Mouse (Mus musculus) E14TG2a.4 (cell line): ENCODE results near the gene Ranbp2.
A peak's percentile ranks its signal among the peaks of the same experiment; 100 is the strongest.

Source experiments
- H3K27me3 ChIP-seq: 2 replicates; pipeline ENCODE4 v1.6.1; 2014; ENCODE audit warnings: low read length, control low read depth; ENCODE audit not compliant: insufficient read depth
- H3K36me3 ChIP-seq: 2 replicates; pipeline ENCODE4 v1.6.1; 2014; ENCODE audit warnings: low read length, control low read depth; ENCODE audit not compliant: insufficient read depth
- H3K4me1 ChIP-seq: replicated peaks from 2 replicates; pipeline ENCODE4 v1.6.1; 2014; ENCODE audit warnings: low read depth, low read length, control low read depth
- H3K4me3 ChIP-seq: replicated peaks from 2 replicates; pipeline ENCODE4 v1.5.1; 2014; ENCODE audit warnings: mild to moderate bottlenecking, low read length
- H3K9me3 ChIP-seq: 2 replicates; pipeline ENCODE4 v1.6.1; 2014; ENCODE audit warnings: low read length, control low read depth
- CTCF ChIP-seq: conservative IDR thresholded peaks from 2 replicates; pipeline ENCODE4 v1.5.1; 2014; ENCODE audit warnings: low read length
- NANOG ChIP-seq: IDR thresholded peaks from 2 replicates; pipeline ENCODE4 v1.6.1; 2014; ENCODE audit warnings: borderline replicate concordance, low read length, mixed read lengths
- POU5F1 ChIP-seq: IDR thresholded peaks from 2 replicates; pipeline ENCODE4 v1.6.1; 2014; ENCODE audit warnings: low read length, borderline replicate concordance

Gene Ranbp2

DNA sequence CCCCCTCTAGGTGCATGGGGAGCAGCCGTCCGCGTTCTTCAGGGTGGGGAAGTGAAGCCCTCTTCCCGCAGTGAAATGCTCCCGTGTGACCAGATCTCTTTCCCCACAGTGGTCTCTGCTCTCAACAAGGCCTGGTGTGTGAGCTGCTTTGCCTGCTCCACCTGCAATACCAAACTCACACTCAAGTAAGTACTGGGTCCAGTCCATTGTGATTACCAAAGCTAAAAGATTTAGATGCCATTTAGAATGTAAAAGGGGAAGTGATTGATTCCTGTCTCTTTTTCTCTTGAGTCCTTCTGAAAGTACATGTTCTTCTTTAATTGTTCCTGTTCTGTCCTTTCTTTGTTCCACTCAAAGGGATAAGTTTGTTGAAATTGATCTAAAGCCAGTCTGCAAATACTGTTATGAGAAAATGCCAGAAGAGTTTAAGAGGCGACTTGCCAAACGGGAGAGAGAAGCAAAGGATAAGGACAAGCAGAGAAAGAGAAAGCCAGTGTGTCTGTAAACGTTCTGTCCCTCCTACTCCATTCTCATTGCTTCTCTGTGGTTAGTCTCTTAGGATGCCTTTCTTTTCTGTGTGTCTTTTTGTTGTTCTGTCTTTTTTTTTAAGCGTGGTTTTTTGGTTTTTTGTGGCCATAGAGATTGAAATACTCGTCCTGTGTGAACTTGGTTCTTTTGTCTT lies 28.3 kb upstream of the Ranbp2 start:
- no peak overlapping the region for H3K4me3 ChIP-seq
- no peaks in the 10 kb centered on the region for H3K9me3 ChIP-seq
- H3K36me3 ChIP-seq, result peaks cover 65% of the 10 kb centered on the region
- no peaks in the 10 kb centered on the region for H3K4me1 ChIP-seq
- no peak for TF ChIP-seq CTCF
- no peak for TF ChIP-seq NANOG
- no peak for TF ChIP-seq POU5F1
- no peaks in the 10 kb centered on the region for H3K27me3 ChIP-seq

DNA sequence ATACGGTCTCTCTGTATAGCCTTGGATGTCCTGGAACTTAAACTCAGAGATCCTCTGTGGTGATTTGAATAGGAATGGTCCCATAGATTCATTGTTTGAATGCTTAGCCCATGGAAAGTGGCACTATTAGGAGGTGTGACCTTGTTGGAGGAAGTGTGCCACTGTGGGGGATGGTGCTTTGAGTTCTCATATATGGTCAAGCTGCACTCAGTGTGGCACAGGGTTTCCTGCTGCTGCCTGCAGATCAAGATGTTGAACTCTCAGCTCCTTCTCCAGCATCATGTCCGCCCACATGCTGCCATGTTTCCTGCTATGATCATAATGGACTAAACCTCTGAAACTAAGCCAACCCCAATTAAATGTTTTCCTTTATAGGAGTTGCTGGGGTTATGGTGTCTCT lies 18.8 kb upstream of the Ranbp2 start:
- H3K4me1 ChIP-seq, result no peaks in the 10 kb centered on the region
- H3K36me3 ChIP-seq, result peaks cover 16% of the 10 kb centered on the region
- no peaks in the 10 kb centered on the region for H3K9me3 ChIP-seq
- TF ChIP-seq NANOG (no peak), POU5F1 (no peak), CTCF (no peak)
- no peak overlapping the region for H3K4me3 ChIP-seq
- H3K27me3 ChIP-seq, result no peaks in the 10 kb centered on the region

- Histone ChIP-seq H3K4me1 (peaks cover 19% of the 10 kb centered on the region), H3K36me3 (no peaks in the 10 kb centered on the region), H3K4me3 (peak overlapping the region; percentile 95), H3K27me3 (peaks cover 6% of the 10 kb centered on the region; the same call in 1 of the 2 replicates), H3K9me3 (no peaks in the 10 kb centered on the region)
- TF ChIP-seq POU5F1, result no peak
- TF ChIP-seq NANOG, result no peak
- TF ChIP-seq CTCF, result no peak
Observed at GRCm38 (mm10) chr10:58445850-58446249, 870 bp upstream of the Ranbp2 start.

- Histone ChIP-seq H3K4me1 (peaks cover 22% of the 10 kb centered on the region), H3K9me3 (no peaks in the 10 kb centered on the region), H3K27me3 (peaks cover 3% of the 10 kb centered on the region; the same call in 1 of the 2 replicates), H3K36me3 (peaks cover 5% of the 10 kb centered on the region), H3K4me3 (peak overlapping the region; percentile 95)
- no peak for TF ChIP-seq POU5F1
- no peak for TF ChIP-seq NANOG
- no peak for TF ChIP-seq CTCF
Observed at GRCm38 (mm10) chr10:58447280-58447781, 611 bp downstream of the Ranbp2 start.

- TF ChIP-seq POU5F1, result no peak
- TF ChIP-seq CTCF, result no peak
- no peak for TF ChIP-seq NANOG
- Histone ChIP-seq H3K27me3 (no peaks in the 10 kb centered on the region), H3K36me3 (peaks cover 40% of the 10 kb centered on the region), H3K4me3 (no peak overlapping the region), H3K4me1 (peaks cover 13% of the 10 kb centered on the region), H3K9me3 (no peaks in the 10 kb centered on the region)
Observed at GRCm38 (mm10) chr10:58451575-58451974, 4.9 kb downstream of the Ranbp2 start.

DNA sequence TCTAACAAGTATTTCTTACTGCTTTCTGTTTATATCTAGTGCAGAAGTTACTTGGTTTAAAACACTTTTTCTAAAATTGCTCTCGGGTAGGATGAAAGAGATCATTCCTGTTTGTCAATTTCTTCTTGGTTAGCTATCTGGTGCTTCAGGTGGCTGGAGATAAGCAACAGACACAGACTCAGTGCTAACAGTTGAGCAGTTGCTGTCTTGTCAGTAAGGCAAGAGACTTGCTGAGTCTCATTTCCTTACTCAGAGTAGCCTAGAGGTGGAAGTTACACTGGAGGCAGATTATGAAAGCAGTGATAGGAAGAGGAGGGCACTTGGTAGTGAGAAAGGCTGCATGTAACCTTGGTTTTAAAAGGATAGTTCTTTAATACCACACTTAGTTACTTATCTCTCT lies 5.5 kb downstream of the Ranbp2 start:
- Histone ChIP-seq H3K9me3 (no peaks in the 10 kb centered on the region), H3K36me3 (peaks cover 42% of the 10 kb centered on the region), H3K27me3 (no peaks in the 10 kb centered on the region), H3K4me1 (peaks cover 13% of the 10 kb centered on the region), H3K4me3 (no peak overlapping the region)
- TF ChIP-seq CTCF, result no peak
- no peak for TF ChIP-seq POU5F1
- TF ChIP-seq NANOG, result no peak

- no peaks in the 10 kb centered on the region for H3K27me3 ChIP-seq
- no peak for TF ChIP-seq NANOG
- TF ChIP-seq CTCF, result no peak
- TF ChIP-seq POU5F1, result no peak
- H3K4me3 ChIP-seq, result no peak overlapping the region
- 0 out of 2 replicates have a peak, but pooled peaks cover 8% of the 10 kb centered on the region for H3K4me1 ChIP-seq
- H3K9me3 ChIP-seq, result no peaks in the 10 kb centered on the region
- peaks cover 86% of the 10 kb centered on the region for H3K36me3 ChIP-seq
Observed at GRCm38 (mm10) chr10:58459896-58460295, 13.2 kb downstream of the Ranbp2 start.

DNA sequence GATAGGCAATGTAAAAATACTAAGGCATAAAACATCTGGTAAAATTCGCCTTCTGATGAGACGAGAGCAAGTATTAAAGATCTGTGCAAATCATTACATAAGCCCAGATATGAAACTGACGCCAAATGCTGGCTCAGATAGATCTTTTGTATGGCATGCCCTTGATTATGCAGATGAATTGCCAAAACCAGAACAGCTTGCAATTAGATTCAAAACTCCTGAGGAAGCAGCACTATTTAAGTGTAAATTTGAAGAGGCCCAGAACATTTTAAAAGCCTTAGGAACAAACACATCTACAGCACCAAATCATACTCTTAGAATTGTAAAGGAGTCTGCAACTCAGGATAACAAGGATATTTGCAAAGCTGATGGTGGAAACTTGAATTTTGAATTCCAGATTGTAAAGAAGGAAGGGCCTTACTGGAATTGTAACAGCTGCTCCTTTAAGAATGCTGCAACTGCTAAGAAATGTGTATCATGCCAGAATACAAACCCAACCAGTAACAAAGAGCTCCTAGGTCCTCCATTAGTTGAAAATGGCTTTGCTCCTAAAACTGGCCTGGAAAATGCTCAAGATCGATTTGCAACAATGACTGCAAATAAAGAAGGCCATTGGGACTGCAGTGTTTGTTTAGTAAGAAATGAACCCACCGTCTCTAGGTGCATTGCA lies 30.5 kb downstream of the Ranbp2 start:
- Histone ChIP-seq H3K4me3 (no peak overlapping the region), H3K27me3 (no peaks in the 10 kb centered on the region), H3K9me3 (no peaks in the 10 kb centered on the region), H3K36me3 (peaks cover 86% of the 10 kb centered on the region), H3K4me1 (no peaks in the 10 kb centered on the region)
- no peak for TF ChIP-seq POU5F1
- TF ChIP-seq NANOG, result no peak
- TF ChIP-seq CTCF, result no peak
